In the genomic region with DNA sequence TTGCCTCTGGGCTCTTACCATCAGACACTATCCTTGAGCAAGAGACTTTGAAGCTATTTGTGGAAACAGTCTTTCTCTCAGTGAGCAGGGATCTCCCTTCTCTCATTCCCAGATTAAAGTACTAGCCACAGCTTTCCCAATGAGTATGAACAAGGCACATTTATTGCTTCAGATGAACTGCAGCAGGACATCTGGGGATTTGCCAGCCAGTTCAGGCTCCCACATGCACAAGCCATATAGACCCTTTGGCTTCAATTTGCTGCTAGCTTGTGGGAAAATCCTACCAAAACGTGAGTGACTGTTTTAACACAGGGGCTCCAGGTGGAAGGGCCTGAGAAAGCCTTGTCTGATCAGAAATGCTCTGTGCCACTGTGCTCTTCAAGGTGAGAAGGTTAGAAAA, we compare ENCODE assay signal across 29 mouse cellular contexts.
"Had no signal": no experiment of that assay in that cellular context is flagged by ENCODE, and none has a peak within 500 bp of the region (broad histone marks: within the 10 kb centered on the region; RNA-seq: fewer than 3 reads in every experiment).

No protein-coding gene starts in this region.

- H3K27ac ChIP-seq: heart, embryonic 13.5 days; heart, embryonic 15.5 days; hindbrain, embryonic 10.5 days; hindbrain, embryonic 12.5 days; hindbrain, embryonic 13.5 days; hindbrain, embryonic 14.5 days; hindbrain, embryonic 15.5 days; hindbrain, postnatal 0 days; intestine, embryonic 15.5 days; kidney, embryonic 15.5 days; kidney, postnatal 0 days; layer of hippocampus, adult 2 months had no signal

- H3K4me3 ChIP-seq: heart, embryonic 12.5 days; heart, embryonic 13.5 days; heart, embryonic 15.5 days; hindbrain, embryonic 10.5 days; hindbrain, embryonic 12.5 days; hindbrain, embryonic 13.5 days; hindbrain, embryonic 15.5 days; intestine, embryonic 15.5 days; kidney, embryonic 15.5 days; layer of hippocampus, adult 2 months had no signal

- DNase-seq: heart, postnatal 10 days; heart, postnatal 14 days; heart, postnatal 36 days; heart, postnatal 4 days; kidney, adult 11 months; kidney, adult 18-20 months; kidney, adult 2 months; kidney, adult 8-10 months; kidney, adult 9 months; kidney, postnatal 10 days; kidney, postnatal 14 days; kidney, postnatal 25 days; kidney, postnatal 36 days; kidney, postnatal 4 days; layer of hippocampus, adult 9-11 months; layer of hippocampus, postnatal 36 days had no signal

- H3K4me1 ChIP-seq: heart, embryonic 12.5 days; heart, embryonic 13.5 days; heart, embryonic 15.5 days; hindbrain, embryonic 10.5 days; hindbrain, embryonic 12.5 days; hindbrain, embryonic 13.5 days; hindbrain, embryonic 15.5 days; intestine, embryonic 15.5 days; kidney, embryonic 15.5 days had no signal

- H3K27me3 ChIP-seq: heart, embryonic 12.5 days; heart, embryonic 13.5 days; heart, embryonic 15.5 days; hindbrain, embryonic 12.5 days; hindbrain, embryonic 13.5 days; hindbrain, embryonic 15.5 days; intestine, embryonic 15.5 days; kidney, embryonic 15.5 days had no signal
